Mouse (Mus musculus) CH12.LX (cell line): ENCODE results near the gene Epha10.

Experiments
- ELF1 ChIP-seq: IDR thresholded peaks from 2 replicates; pipeline ENCODE4 v1.6.1; 2014; ENCODE audit warnings: low read depth, mild to moderate bottlenecking, inconsistent platforms, low read length, improper control_type of control experiment
- POLR2A ChIP-seq: IDR thresholded peaks from 2 replicates; pipeline ENCODE4 v1.6.1; 2011; ENCODE audit warnings: low read depth, mild to moderate bottlenecking, improper control_type of control experiment, low read length

DNA sequence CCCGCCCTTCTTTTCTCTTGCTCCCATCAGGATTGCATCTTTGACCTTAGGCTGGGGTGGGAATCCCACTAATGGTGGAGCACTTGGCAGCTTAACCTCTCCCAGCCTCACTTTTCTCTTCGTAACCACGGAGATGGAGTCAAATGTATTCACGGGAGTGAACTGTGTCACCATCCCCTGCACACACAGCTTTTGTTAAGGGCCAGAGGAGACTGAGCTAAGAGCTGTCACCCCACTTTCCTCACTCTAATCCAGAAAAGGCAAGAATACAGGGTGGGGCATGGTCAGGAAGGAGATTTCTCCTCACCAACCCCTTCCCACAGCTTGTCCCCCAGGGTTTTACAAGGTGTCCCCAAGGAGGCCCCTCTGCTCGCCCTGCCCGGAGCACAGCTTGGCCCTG is 13.1 kb downstream of the Epha10 start:
- TF ChIP-seq POLR2A, result no peak
- TF ChIP-seq ELF1, result no peak
